Mouse (Mus musculus): ENCODE results near the gene Polr2j. TPM values are rescaled to one million over a fixed set of nuclear protein-coding genes. Genes with fewer than 3 reads are reported as not detected.

Polr2j gene
- polyA plus RNA-seq, 2 experiments: 101 to 160 TPM

DNA sequence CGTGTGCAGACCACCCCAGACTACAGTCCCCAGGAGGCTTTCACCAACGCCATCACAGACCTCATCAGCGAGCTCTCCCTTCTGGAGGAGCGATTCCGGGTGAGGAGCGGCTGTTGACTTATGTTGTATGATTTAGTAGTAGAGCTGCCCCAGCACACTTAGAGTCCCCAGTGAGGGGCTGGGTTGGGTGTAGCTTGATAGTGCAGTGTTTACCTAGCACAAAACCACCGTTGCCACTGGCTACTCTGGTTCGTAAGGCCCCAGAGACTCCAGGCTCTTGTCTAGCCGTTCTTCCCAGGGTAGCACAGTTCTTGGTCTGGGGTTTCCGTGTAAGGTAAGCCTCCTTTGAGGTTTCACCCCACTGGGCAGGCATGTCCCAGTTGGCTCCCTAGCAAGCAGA lies 5.7 kb downstream of the Polr2j start:
- no peak for TF ChIP-seq CTCF (IDR thresholded peaks at IDR 0.05; ENCODE audit: low read depth)
- TF ChIP-seq EP300 (IDR thresholded peaks at IDR 0.05; ENCODE audit: low read depth): no peak

DNA sequence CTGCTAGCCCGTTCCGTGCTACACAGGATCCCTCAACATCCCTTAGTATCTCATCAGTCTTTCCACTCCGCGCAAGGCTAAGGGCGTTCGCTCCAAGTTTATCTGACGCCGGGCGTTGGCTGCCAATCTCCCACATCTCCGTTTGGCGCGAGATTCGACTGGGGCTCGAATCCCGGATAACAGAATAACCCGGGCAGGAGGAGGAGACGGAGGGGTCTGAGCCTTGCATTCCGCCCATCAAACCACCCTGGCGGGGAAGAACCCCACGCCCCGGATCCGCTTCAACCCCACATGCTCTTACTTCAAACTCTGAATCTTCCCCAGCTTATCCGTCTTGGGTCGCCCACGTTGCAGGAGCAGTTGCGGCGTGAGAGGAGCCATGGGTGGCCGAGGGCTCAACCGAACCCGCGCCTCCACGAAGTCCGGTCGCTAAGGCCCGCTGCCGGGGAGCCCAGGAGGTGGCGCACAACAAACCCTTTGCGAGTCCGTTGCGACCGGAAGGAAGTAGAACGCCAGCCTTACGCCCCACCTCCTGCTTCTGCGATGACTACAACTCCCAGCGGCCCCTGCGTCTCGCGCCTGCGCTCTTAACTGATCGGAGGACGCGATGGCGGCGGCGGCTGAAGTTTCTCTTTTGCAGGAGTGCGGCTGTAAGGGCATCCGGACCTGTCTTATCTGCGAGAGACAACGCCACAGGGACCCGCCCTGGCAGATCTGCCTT lies 19.3 kb downstream of the Polr2j start, which contains the start of the genes Lrwd1 and Alkbh4:
TSS of gene Lrwd1 (minus strand) at position 504 of the 721 bp plus-strand sequence.
TSS of gene Alkbh4 (plus strand) at position 576 of the 721 bp plus-strand sequence.
- Histone ChIP-seq H3K4me2 (ENCODE audit: low read depth) (peak within 1 kb of the TSS; percentile 82), H3K27me3 (ENCODE audit: control insufficient read depth, insufficient read depth, low read length) (no peaks in the 10 kb centered on the region), H3K4me1 (replicated peaks; ENCODE audit: control insufficient read depth in 2 of 2, insufficient read depth in 2 of 2, low read length in 1 of 2) (peaks cover 12 to 19% of the 10 kb centered on the region in 2 experiments), H3K9me3 (ENCODE audit: control insufficient read depth, low read length) (no peaks in the 10 kb centered on the region), H3K4me3 (ENCODE audit: insufficient read depth in 1 of 2, low read depth in 2 of 2, low read length in 2 of 2) (peak within 1 kb of the TSS; percentile 72 to 94), H3K36me3 (replicated peaks; ENCODE audit: control insufficient read depth, insufficient read depth, low read depth) (peaks cover 48% of the 10 kb centered on the region), H3K27ac (peak within 1 kb of the TSS; percentile 84), H3K9ac (replicated peaks) (peak within 1 kb of the TSS; percentile 92)
- TF ChIP-seq EP300 (IDR thresholded peaks at IDR 0.05; ENCODE audit: low read depth): no peak
- TF ChIP-seq CTCF (IDR thresholded peaks at IDR 0.05; ENCODE audit: low read depth): peak; percentile 89
- peak; percentile 92 for ATAC-seq (ENCODE audit: insufficient read depth)
- DNase-seq (ENCODE audit: low read depth in 3 of 3, low spot score in 3 of 3): peak; percentile 94 to 95 (median 94)
- under 1% methylated on average over 60 of the region's 60 CpGs for WGBS (ENCODE audit: insufficient replicate concordance)

More for the DNA sequence above, 5.7 kb downstream of the Polr2j start:
- no peak overlapping the region for H3K27ac ChIP-seq
- no peak overlapping the region for H3K4me3 ChIP-seq (ENCODE audit: insufficient read depth in 1 of 2, low read depth in 2 of 2, low read length in 2 of 2)
- H3K36me3 ChIP-seq (replicated peaks; ENCODE audit: control insufficient read depth, insufficient read depth, low read depth): peaks cover 52% of the 10 kb centered on the region
- no peak overlapping the region for H3K9ac ChIP-seq (replicated peaks)
- H3K27me3 ChIP-seq (ENCODE audit: control insufficient read depth, insufficient read depth, low read length): no peaks in the 10 kb centered on the region
- peaks cover 3 to 7% of the 10 kb centered on the region in 2 experiments; a peak in 3 of 4 replicates for H3K4me1 ChIP-seq (replicated peaks; ENCODE audit: control insufficient read depth in 2 of 2, insufficient read depth in 2 of 2, low read length in 1 of 2)
- ATAC-seq (ENCODE audit: insufficient read depth) (no peak), DNase-seq (ENCODE audit: low read depth in 3 of 3, low spot score in 3 of 3) (no peak)
- no peaks in the 10 kb centered on the region for H3K9me3 ChIP-seq (ENCODE audit: control insufficient read depth, low read length)
- 83% methylated on average over 10 of the region's 10 CpGs for WGBS (ENCODE audit: insufficient replicate concordance)
- no peak overlapping the region for H3K4me2 ChIP-seq (ENCODE audit: low read depth)

DNA sequence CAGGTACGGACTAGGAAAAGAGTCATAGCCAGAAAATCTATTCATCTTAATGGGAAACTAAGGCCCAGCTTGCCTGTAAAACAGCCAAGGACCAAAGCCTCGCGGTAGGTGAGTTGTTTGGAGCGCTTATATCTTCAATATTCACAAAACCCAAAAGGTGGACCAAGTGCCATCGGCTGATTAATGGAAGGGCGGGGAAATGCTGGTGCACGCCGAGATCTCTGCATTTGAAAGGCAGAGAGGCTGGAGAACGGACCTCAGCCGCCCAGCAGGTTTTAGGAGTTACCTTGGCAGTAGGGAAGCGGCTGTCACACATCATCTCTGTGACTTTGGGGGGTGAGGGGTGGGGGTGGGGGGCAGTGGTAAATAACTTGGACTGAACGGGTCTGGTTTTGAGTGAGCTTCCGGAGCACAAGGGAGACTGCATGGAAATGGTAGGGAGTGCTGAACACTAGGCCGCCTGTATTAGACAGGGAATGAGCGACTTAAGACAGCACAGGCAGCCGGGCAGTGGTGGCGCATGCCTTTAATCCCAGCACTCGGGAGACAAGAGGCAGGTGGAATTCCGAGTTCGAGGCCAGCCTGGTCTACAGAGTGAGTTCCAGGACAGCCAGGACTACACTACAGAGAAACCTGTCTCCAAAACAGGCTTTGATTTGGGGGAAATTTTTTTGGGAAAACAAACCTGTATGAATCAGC lies 20.0 kb downstream of the Polr2j start:
- DNase-seq (ENCODE audit: low read depth in 3 of 3, low spot score in 3 of 3): no peak

DNA sequence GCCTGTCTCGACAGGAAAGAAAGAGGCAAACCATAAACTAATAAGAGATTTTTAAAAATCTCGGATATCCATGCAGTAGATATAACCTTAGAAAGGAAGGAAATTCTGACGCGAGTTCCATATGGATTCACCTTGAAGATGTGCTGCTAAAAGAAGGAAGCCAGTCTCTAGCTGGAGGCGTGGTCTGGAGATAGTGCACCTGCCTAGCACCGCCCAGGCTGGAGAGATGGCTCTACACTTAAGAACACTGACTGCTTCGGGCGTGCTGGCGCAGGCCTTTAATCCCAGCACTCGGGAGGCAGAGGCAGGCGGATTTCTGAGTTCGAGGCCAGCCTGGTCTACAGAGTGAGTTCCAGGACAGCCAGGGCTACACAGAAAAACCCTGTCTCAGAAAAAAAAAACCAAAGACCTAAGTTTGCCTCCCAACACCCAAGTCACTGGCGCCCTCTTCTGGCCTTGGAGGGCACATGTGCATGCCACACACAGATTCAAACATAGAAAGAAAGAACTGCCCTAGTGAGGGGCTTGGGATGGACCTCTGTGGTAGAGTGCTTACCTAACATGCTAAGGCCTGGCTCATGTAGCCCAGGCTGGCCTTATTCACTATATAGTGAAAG lies 21.3 kb downstream of the Polr2j start:
- peak overlapping the region; percentile 7 to 9; a peak in 3 of 4 replicates for H3K4me3 ChIP-seq (ENCODE audit: insufficient read depth in 1 of 2, low read depth in 2 of 2, low read length in 2 of 2)
- H3K9ac ChIP-seq (replicated peaks): no peak overlapping the region
- H3K9me3 ChIP-seq (ENCODE audit: control insufficient read depth, low read length): no peaks in the 10 kb centered on the region
- ATAC-seq (ENCODE audit: insufficient read depth) (no peak), DNase-seq (ENCODE audit: low read depth in 3 of 3, low spot score in 3 of 3) (peak; percentile 55 to 67 (median 58))
- WGBS (ENCODE audit: insufficient replicate concordance): 31% methylated on average over 13 of the region's 13 CpGs
- peak overlapping the region; percentile 82 for H3K4me2 ChIP-seq (ENCODE audit: low read depth)
- TF ChIP-seq CTCF (IDR thresholded peaks at IDR 0.05; ENCODE audit: low read depth) (peak; percentile 92), EP300 (IDR thresholded peaks at IDR 0.05; ENCODE audit: low read depth) (no peak)
- H3K27ac ChIP-seq: no peak overlapping the region; the same call in 1 of the 2 replicates
- peaks cover 12 to 19% of the 10 kb centered on the region in 2 experiments for H3K4me1 ChIP-seq (replicated peaks; ENCODE audit: control insufficient read depth in 2 of 2, insufficient read depth in 2 of 2, low read length in 1 of 2)
- H3K27me3 ChIP-seq (ENCODE audit: control insufficient read depth, insufficient read depth, low read length): no peaks in the 10 kb centered on the region
- peaks cover 36% of the 10 kb centered on the region for H3K36me3 ChIP-seq (replicated peaks; ENCODE audit: control insufficient read depth, insufficient read depth, low read depth)

More for the DNA sequence above, 20.0 kb downstream of the Polr2j start:
- Histone ChIP-seq H3K27ac (peak overlapping the region; percentile 84), H3K4me1 (replicated peaks; ENCODE audit: control insufficient read depth in 2 of 2, insufficient read depth in 2 of 2, low read length in 1 of 2) (peaks cover 12 to 19% of the 10 kb centered on the region in 2 experiments), H3K27me3 (ENCODE audit: control insufficient read depth, insufficient read depth, low read length) (no peaks in the 10 kb centered on the region), H3K4me2 (ENCODE audit: low read depth) (peak overlapping the region; percentile 82), H3K9ac (replicated peaks) (peak overlapping the region; percentile 92), H3K4me3 (ENCODE audit: insufficient read depth in 1 of 2, low read depth in 2 of 2, low read length in 2 of 2) (peak overlapping the region; percentile 72 to 94), H3K36me3 (replicated peaks; ENCODE audit: control insufficient read depth, insufficient read depth, low read depth) (peaks cover 50% of the 10 kb centered on the region), H3K9me3 (ENCODE audit: control insufficient read depth, low read length) (no peaks in the 10 kb centered on the region)
- ATAC-seq (ENCODE audit: insufficient read depth): peak; percentile 14
- TF ChIP-seq CTCF (IDR thresholded peaks at IDR 0.05; ENCODE audit: low read depth): no peak
- TF ChIP-seq EP300 (IDR thresholded peaks at IDR 0.05; ENCODE audit: low read depth): no peak
- WGBS (ENCODE audit: insufficient replicate concordance): 3% methylated on average over 20 of the region's 20 CpGs

Measured in liver, embryonic 14.5 days (tissue).